Mouse (Mus musculus) intestine, embryonic 15.5 days (tissue): ENCODE measurements at regions not wholly inside any gene's neighbourhood (a gene's known extent, or its start where the extent isn't known, plus 50 kb on each side); places are given as distances from the start of the nearest gene placed in this dataset.

Experiments
- ATAC-seq: fragments of 200-750 bp; cut with Nextera tagmentation; 2 replicates; pipeline ENCODE4 v1.8.0; 2017; ENCODE audit warnings: moderate TSS enrichment, moderate library complexity
- H3K27ac ChIP-seq: fragments of 300-500 bp; sonication (generic); 2 replicates; pipeline ENCODE4 v1.5.1; 2015; ENCODE audit warnings: mild to moderate bottlenecking, inconsistent platforms
- H3K27me3 ChIP-seq: fragments of 300-500 bp; sonication (generic); replicated peaks from 2 replicates; pipeline ENCODE4 v1.6.1; 2015; ENCODE audit warnings: inconsistent platforms
- H3K36me3 ChIP-seq: fragments of 300-500 bp; sonication (generic); 2 replicates; pipeline ENCODE4 v1.6.1; 2015; ENCODE audit warnings: inconsistent platforms
- H3K4me1 ChIP-seq: fragments of 300-500 bp; sonication (generic); replicated peaks from 2 replicates; pipeline ENCODE4 v1.6.1; 2015; ENCODE audit warnings: inconsistent platforms
- H3K4me2 ChIP-seq: fragments of 300-500 bp; sonication (generic); replicated peaks from 2 replicates; pipeline ENCODE4 v1.6.1; 2015; ENCODE audit warnings: mild to moderate bottlenecking, inconsistent platforms
- H3K4me3 ChIP-seq: fragments of 300-500 bp; sonication (generic); replicated peaks from 2 replicates; pipeline ENCODE4 v1.5.1; 2015; ENCODE audit warnings: inconsistent platforms
- H3K9ac ChIP-seq: fragments of 300-500 bp; sonication (generic); 2 replicates; pipeline ENCODE4 v1.6.1; 2015; ENCODE audit warnings: inconsistent platforms
- H3K9me3 ChIP-seq: fragments of 300-500 bp; sonication (generic); 2 replicates; pipeline ENCODE4 v1.6.1; 2016; ENCODE audit warnings: inconsistent platforms
- WGBS: fragments of 180-500 bp; shearing (Covaris S2); methylation state at CpG from one replicate; pipeline ENCODE4 v1.1.7; 2015; 5-methylcytosine and 5-hydroxymethylcytosine counted together

- Histone ChIP-seq H3K27me3 (no peaks in the 10 kb centered on the region), H3K36me3 (no peaks in the 10 kb centered on the region), H3K9ac (no peak overlapping the region), H3K27ac (no peak overlapping the region), H3K9me3 (no peaks in the 10 kb centered on the region), H3K4me2 (no peak overlapping the region), H3K4me3 (no peak overlapping the region), H3K4me1 (no peaks in the 10 kb centered on the region)
- ATAC-seq: no peak
- WGBS: 73% methylated on average over 4 of the region's 4 CpGs
These were observed 485.5 kb upstream of the Pou3f2 start for GRCm38 (mm10) chr4:22973585-22974116.

DNA sequence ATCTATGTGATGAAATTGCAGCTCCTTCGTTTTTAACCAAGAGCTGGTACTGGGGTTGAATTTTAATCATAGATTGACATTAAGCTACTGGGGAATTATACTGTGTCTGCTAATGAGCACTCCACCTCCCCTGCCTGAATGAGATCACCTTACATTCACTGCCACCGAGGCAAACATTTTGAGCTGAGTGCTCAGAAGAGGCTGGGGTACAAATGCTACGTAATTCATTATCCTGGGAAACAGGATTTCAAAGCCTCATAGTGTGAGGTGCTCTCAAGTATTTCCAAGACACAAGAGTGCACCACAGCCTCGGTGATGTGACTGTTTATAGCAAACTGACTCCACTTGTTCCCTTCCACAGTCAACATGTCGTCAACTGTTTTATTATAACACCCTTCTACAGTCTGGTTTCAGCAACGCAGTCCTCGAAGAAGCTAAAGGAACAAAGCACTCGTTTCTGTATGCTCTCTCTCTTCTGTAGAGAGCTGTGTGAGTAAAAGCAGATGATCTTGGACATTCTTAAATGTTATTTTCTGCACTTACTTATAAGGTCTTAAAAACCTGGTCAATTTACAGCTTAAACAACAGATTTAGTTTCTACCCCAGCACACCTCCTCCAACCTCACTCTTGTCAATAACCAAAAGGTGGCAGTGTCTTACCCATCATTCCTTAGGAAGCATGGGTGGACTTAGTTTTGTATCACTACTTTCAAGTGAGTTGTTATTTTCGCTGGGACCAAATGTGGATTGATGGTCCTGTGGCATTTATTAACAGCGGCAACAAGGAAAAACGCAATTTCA lies 484.8 kb upstream of the Pou3f2 start:
- 55% methylated on average over 11 of the region's 11 CpGs for WGBS

DNA sequence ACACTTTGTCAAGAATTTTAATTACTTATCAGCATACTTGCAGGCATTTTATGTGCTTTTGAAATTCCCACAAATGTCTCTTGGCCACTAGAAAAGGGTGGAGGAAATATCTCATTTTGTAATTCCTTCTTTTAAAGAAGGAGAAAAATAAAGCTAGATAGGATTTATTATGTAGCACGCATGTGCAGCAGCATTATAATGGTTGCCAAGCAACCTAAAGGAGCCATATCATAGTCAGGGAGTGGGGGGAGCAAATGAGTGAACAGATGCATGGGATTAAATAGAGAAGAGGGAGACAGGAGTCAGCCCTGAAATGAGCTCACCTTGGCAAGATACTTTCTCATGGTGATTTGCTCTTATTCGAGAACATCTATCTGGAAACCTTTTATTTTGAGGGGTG lies 483.0 kb upstream of the Pou3f2 start:
- whole genome bisulfite sequencing: 57% methylated on average over 2 of the region's 2 CpGs
- H3K4me2 ChIP-seq: no peak overlapping the region
- no peaks in the 10 kb centered on the region for H3K27me3 ChIP-seq
- no peaks in the 10 kb centered on the region for H3K4me1 ChIP-seq
- no peaks in the 10 kb centered on the region for H3K9me3 ChIP-seq
- H3K4me3 ChIP-seq: no peak overlapping the region
- no peak overlapping the region for H3K27ac ChIP-seq
- H3K9ac ChIP-seq: no peak overlapping the region
- no peak for ATAC-seq
- H3K36me3 ChIP-seq: no peaks in the 10 kb centered on the region

More for the DNA sequence above, 484.8 kb upstream of the Pou3f2 start:
- no peak for ATAC-seq
- Histone ChIP-seq H3K27me3 (no peaks in the 10 kb centered on the region), H3K36me3 (no peaks in the 10 kb centered on the region), H3K9ac (no peak overlapping the region), H3K4me2 (no peak overlapping the region), H3K4me3 (no peak overlapping the region), H3K27ac (no peak overlapping the region), H3K9me3 (no peaks in the 10 kb centered on the region), H3K4me1 (no peaks in the 10 kb centered on the region)

DNA sequence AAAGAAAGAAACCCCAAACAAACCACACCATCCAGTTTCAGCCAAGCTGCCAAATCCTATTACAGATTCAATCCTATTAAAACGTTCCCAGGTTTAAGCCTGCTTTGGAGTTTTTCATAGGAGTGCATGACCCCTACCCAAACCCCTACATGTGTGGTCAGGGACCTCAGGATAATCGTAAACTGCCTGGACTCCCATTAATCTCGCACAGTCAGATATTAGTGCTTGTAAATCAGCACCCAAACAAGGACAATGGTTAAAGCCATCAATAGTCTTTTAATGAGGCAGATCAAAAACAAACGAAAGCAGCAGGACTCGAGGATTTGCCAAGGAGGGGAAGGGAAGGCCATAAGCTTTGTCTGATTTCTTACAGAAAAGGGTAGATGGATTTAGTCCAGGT lies 482.3 kb upstream of the Pou3f2 start:
- Histone ChIP-seq H3K9ac (no peak overlapping the region), H3K4me1 (no peaks in the 10 kb centered on the region), H3K4me2 (no peak overlapping the region), H3K9me3 (no peaks in the 10 kb centered on the region), H3K27ac (no peak overlapping the region), H3K36me3 (no peaks in the 10 kb centered on the region), H3K27me3 (no peaks in the 10 kb centered on the region), H3K4me3 (no peak overlapping the region)
- 7% methylated on average over 5 of the region's 5 CpGs for WGBS
- no peak for ATAC-seq

DNA sequence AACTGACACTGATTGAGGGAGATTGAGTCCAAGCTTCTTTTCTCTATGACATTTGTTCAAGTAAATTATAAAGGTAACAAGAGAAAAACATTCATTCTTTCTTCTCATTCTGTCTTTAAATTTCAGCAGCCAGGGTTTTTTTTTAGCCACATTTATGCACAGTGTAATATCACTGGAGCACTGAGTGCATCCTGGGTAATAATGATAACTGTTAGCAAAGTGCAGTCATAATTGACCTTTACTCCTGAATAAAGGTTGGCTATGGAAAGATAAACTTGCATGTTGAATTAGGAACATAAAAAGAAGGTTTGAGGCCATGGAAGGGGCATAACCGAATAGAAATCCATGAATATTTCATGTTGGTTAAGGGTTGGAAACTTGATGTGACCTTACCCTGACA lies 461.3 kb upstream of the Pou3f2 start:
- Histone ChIP-seq H3K4me1 (no peaks in the 10 kb centered on the region), H3K27ac (no peak overlapping the region), H3K9ac (no peak overlapping the region), H3K27me3 (no peaks in the 10 kb centered on the region), H3K4me3 (no peak overlapping the region), H3K9me3 (no peaks in the 10 kb centered on the region), H3K4me2 (no peak overlapping the region), H3K36me3 (no peaks in the 10 kb centered on the region)
- WGBS: 72% methylated on average over 1 of the region's 1 CpGs
- ATAC-seq: peak; percentile 86

DNA sequence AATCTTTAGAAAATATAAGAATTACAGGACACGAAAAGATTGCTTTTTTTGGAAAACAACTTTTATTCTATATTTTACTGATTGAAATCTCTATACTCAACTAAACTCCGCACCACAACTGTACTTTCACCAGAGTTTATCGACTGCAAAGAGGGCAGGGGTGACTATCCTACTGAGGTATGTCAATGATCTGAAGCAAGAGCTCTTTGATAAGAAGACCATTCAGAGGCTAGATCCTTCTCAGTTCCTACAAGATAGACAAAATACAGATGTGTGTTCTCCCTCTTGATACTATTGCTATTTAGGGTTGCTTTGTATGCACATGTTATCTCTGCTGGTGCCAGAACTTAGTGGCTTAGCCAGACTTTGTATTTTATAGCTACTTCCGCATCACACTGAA lies 460.7 kb upstream of the Pou3f2 start:
- 82% methylated on average over 4 of the region's 4 CpGs for WGBS
- Histone ChIP-seq H3K4me1 (no peaks in the 10 kb centered on the region), H3K36me3 (no peaks in the 10 kb centered on the region), H3K9me3 (no peaks in the 10 kb centered on the region), H3K27ac (no peak overlapping the region), H3K4me2 (no peak overlapping the region), H3K27me3 (no peaks in the 10 kb centered on the region), H3K4me3 (no peak overlapping the region), H3K9ac (no peak overlapping the region)
- ATAC-seq: peak; percentile 74

- Histone ChIP-seq H3K9me3 (no peaks in the 10 kb centered on the region), H3K4me3 (no peak overlapping the region), H3K27me3 (no peaks in the 10 kb centered on the region), H3K36me3 (no peaks in the 10 kb centered on the region), H3K9ac (no peak overlapping the region), H3K27ac (no peak overlapping the region), H3K4me2 (no peak overlapping the region), H3K4me1 (no peaks in the 10 kb centered on the region)
- ATAC-seq: no peak
- 40% methylated on average over 7 of the region's 7 CpGs for WGBS
These were observed 458.7 kb upstream of the Pou3f2 start for GRCm38 (mm10) chr4:22946788-22947406.

- H3K4me2 ChIP-seq: no peak overlapping the region
- no peak overlapping the region for H3K4me3 ChIP-seq
- ATAC-seq: no peak
- 78% methylated on average over 1 of the region's 1 CpGs for WGBS
- no peaks in the 10 kb centered on the region for H3K4me1 ChIP-seq
- H3K36me3 ChIP-seq: no peaks in the 10 kb centered on the region
- H3K9me3 ChIP-seq: no peaks in the 10 kb centered on the region
- H3K27ac ChIP-seq: no peak overlapping the region
- no peak overlapping the region for H3K9ac ChIP-seq
- H3K27me3 ChIP-seq: no peaks in the 10 kb centered on the region
These were observed 450.1 kb upstream of the Pou3f2 start for GRCm38 (mm10) chr4:22938302-22938701.

DNA sequence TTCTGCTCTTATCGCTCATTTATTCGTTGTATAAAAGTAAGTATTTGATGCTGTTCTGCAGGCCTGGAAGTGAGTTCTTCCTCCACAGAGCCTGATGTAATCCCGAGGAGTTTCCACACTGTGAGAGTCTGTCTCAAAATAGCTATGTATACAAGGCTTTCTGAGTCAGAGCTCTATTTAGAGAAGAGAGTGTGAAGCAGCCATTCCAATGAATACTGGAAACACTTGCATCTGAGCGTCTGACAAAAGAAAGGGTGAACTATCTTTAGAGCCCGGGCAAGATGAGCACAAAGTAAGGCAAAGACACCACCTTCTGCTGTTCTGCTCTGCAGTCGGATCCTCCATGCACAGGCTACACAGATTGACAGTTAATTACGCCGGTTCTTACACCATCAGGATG lies 436.0 kb upstream of the Pou3f2 start:
- Histone ChIP-seq H3K36me3 (no peaks in the 10 kb centered on the region), H3K27me3 (no peaks in the 10 kb centered on the region), H3K4me2 (no peak overlapping the region), H3K9me3 (no peaks in the 10 kb centered on the region), H3K27ac (no peak overlapping the region), H3K4me1 (no peaks in the 10 kb centered on the region), H3K4me3 (no peak overlapping the region), H3K9ac (no peak overlapping the region)
- 82% methylated on average over 8 of the region's 8 CpGs for WGBS
- no peak for ATAC-seq

DNA sequence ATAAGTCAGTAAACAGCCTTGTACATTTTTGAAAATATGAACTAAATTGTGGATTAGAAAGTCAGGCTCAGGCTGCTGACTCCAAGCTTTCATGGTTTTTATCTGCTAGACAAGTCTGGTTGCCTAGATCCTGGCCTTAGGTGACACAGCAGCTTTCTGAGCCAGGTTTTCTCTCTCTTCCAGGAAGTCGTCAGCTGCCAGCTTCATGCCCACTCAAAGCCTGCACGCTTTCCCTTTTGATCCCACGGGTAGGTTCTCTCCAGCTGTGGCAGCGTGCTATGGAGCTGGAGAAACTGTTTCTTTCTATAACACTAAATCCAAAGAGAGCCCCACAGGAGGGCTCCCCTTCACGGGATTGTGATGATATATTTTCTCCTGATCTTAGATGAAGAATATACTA lies 426.7 kb upstream of the Pou3f2 start:
- no peaks in the 10 kb centered on the region for H3K9me3 ChIP-seq
- H3K4me2 ChIP-seq: no peak overlapping the region
- no peak overlapping the region for H3K27ac ChIP-seq
- H3K4me1 ChIP-seq: no peaks in the 10 kb centered on the region
- ATAC-seq: no peak
- no peak overlapping the region for H3K9ac ChIP-seq
- H3K27me3 ChIP-seq: no peaks in the 10 kb centered on the region
- H3K4me3 ChIP-seq: no peak overlapping the region
- 64% methylated on average over 5 of the region's 5 CpGs for WGBS
- no peaks in the 10 kb centered on the region for H3K36me3 ChIP-seq

DNA sequence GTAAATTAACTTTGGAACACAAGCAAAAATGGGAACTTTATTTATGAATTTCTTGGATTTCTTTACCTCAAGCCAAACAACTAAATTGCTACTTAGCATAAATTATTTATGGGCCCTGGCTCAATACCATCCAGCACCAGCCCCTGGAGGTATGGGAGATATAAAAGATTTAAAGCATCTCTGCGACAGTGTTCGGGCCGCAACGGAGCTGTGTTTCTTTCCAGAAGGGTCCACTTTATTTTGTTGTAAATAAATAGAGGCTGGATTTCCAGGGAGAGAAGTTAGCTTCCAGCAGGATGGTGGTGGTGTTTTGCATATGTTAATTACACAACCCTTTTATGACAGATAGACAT lies 404.5 kb upstream of the Pou3f2 start:
- no peak for ATAC-seq
- 87% methylated on average over 4 of the region's 4 CpGs for WGBS

GRCm38 (mm10) chr4:22891974-22892693 lies 404.0 kb upstream of the Pou3f2 start:
- Histone ChIP-seq H3K27ac (no peak overlapping the region), H3K9me3 (no peaks in the 10 kb centered on the region), H3K27me3 (no peaks in the 10 kb centered on the region), H3K36me3 (no peaks in the 10 kb centered on the region), H3K4me2 (no peak overlapping the region), H3K9ac (no peak overlapping the region), H3K4me3 (no peak overlapping the region), H3K4me1 (no peaks in the 10 kb centered on the region)
- ATAC-seq: no peak
- 66% methylated on average over 3 of the region's 3 CpGs for WGBS

More for the DNA sequence above, 404.5 kb upstream of the Pou3f2 start:
- H3K9me3 ChIP-seq: no peaks in the 10 kb centered on the region
- no peaks in the 10 kb centered on the region for H3K4me1 ChIP-seq
- no peaks in the 10 kb centered on the region for H3K27me3 ChIP-seq
- no peak overlapping the region for H3K4me2 ChIP-seq
- H3K9ac ChIP-seq: no peak overlapping the region
- H3K4me3 ChIP-seq: no peak overlapping the region
- no peaks in the 10 kb centered on the region for H3K36me3 ChIP-seq
- no peak overlapping the region for H3K27ac ChIP-seq
